Mouse (Mus musculus) kidney, adult 2 months (tissue): ENCODE measurements around the gene Tmem30a.

Source experiments
- CTCF ChIP-seq: fragments of 200-500 bp; conservative IDR thresholded peaks from 2 replicates; pipeline ENCODE4 v1.5.1; 2011; ENCODE audit warnings: low read depth, mild to moderate bottlenecking, control low read depth, low read length, moderate library complexity, mixed read lengths; ENCODE audit not compliant: insufficient read depth, insufficient read length
- POLR2A ChIP-seq: fragments of 200-500 bp; IDR thresholded peaks from one replicate; pipeline ENCODE4 v1.6.1; 2011; ENCODE audit warnings: low read depth, low read length, control low read depth

DNA sequence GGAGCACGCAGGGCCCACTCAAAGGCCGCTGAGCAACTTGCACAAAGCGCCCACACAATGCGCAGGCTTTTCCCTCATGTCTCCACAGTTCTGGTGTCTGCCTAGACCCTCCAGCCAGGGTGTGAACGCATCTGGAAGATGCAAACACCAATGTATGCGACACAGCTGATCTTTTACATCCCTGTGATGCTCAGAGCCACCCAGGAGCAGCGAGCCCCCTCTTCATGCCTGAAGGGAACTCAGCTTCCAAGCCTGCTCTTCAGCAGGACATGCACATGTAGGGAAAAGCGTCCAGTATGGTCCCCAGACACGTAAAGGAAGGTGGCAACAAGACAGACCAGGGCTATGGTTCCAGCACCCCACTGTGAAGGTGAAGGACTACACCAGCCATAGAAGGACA lies 73.2 kb downstream of the Tmem30a start:
- TF ChIP-seq CTCF (no peak), POLR2A (no peak)
